Mouse (Mus musculus) T-helper 1 cell (primary cell): Measurements from ENCODE around the gene Atp6v1b1.

Experiments
- in situ Hi-C: fragments of 300-600 bp; cut with MboI, MseI; formaldehyde crosslinking; loops from one replicate; pipeline ENCODE4 v1.15.1; 2025; ENCODE audit warnings: high pct_unique_total_duplicates

Atp6v1b1 gene

DNA sequence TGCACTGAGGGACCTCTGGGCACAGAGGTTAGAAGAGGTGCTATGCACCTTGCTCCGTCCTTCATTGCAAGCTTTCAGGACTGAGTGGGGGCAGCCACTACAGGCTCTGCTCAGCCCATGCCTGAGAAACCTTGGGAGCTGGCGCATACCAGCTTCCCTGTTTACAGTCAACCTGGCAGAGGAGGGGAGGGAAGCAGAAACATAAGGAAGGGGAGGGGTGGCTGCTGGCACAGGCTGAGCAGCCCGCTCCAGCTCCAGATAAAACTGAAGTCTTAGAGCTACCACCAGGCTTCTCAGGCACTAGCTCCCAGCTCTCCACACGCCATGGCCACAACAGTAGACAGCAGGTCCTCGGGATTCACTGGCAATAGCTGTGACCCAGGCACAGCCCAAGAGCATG lies at the start of gene Atp6v1b1:
TSS of gene Atp6v1b1 (plus strand) at position 230 of the 400 bp plus-strand sequence.
- in situ Hi-C loops, result no loop called here

DNA sequence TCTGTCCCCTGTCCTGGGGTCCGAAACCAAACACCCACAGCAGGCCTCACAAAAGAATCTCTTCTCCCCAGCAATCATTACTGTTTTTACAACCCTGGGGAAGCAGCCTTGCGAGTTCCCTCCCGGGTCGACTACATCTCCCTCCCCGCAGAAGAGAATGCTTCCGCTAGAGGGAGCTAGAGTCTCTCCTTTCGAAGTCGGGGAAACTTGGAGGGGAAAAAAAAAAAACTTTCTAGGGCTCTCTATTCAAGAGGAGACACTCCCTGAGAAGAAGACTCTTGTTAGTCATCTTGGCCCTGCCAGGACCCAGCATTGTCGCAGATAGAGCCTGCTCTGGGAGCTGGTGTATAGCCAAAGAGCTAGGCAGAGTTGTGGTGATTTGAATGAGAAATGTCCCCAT lies 49.0 kb upstream of the Atp6v1b1 start:
- in situ Hi-C loops, result no loop called here

DNA sequence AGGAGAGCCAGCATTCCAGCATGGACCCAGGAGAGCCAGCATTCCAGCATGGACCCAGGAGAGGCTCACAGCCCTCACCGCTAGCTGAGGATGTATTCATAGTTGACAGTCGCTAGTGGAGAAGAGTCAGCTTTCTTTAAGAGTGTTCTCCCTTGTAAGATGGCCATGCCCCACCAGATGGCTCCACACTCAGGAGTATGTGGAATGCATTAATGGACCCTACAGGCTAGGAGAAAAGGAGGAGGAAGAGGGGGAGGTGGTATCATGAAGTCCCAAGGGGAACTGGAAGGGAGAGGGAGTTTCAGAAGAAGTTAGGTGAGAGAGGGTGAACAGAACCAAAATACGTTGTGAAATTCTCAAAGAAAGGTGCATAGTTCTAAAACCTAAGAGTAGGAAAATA lies 47.1 kb upstream of the Atp6v1b1 start:
- in situ Hi-C loops, result loop anchor here (5.0 kb wide), 1 partner anchor 37 kb away; no protein-coding TSS in a partner anchor

DNA sequence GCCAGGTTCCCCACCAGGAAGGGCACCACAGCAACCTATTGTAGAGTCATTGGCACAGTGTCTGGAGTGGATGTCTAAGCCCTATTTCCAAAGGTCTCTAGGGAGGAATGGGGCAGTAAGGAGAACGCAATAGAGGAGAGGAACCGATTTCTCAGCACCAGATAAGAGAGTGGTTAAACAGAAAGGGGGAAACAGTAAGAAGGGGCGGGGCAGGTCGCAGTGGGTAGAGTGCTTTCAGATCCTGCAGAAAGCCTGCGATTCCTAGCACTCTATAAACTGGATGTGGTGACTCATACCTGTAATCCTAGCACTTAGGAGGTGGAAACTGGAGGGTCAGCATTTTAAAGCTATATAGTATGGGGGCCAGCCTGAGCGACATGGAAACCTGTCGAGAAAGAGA lies 46.1 kb upstream of the Atp6v1b1 start:
- in situ Hi-C loops, result loop anchor here (5.0 kb wide), 1 partner anchor 36 kb away; no protein-coding TSS in a partner anchor

DNA sequence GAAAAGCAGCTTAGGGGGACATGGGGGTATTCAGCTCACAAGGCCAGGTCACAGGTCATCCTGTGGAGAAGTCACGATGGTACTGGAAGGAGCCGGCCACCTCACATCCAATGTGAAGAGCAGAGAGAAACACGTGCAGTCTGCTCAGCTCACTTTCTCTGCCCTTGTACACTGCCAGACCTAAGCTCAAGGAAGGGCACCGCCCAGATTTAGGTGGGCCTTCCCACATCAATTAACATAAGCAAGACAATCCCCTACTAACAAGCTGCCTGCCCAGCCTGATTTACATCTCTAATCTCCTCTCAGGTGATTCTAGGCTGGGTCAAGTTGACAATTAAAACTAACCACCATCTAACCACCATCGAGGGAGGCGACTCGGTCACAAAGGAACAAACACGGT lies 44.9 kb upstream of the Atp6v1b1 start:
- in situ Hi-C loops, result loop anchor here (5.0 kb wide), 1 partner anchor 34 kb away; no protein-coding TSS in a partner anchor

DNA sequence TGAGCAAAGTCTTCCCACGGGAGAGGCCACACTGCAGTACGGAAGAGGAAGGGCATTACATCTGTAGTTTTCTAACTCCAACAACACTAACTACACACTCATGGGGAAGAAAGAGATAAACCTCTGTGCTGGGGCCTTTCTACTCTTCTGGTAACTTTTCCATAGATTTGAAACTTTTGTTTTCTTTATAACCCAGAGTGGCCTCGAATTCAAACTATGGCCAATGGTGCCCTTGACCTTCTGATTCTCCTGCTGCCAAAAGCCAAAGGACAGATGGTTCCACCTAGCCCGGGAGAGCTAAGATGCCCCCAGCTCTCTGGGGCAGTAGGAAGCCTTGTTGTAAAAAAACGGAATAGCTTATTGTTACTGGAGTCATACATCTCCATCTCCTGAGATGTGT lies 42.8 kb upstream of the Atp6v1b1 start:
- in situ Hi-C loops, result loop anchor here (5.0 kb wide), 1 partner anchor 32 kb away; no protein-coding TSS in a partner anchor

DNA sequence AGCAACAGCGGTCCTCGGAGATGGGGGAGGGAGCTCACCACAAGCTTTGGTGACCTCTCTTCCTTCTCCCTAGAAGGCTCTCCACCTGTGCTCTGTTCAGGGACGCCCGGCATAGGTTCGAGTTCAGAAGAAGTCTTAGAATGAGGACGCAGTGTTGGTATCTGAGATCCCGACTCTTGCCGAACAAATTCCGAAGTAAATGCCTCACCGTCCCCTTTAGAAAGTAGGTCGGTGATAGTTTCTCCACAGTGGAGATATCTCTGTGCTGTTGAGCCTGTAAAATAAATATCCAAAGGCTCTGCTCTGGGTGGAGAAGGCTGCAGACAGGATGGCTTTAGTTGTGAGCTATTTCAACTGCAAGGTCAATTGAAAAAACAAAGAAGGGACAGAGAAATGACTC lies 41.8 kb upstream of the Atp6v1b1 start:
- in situ Hi-C loops, result no loop called here

DNA sequence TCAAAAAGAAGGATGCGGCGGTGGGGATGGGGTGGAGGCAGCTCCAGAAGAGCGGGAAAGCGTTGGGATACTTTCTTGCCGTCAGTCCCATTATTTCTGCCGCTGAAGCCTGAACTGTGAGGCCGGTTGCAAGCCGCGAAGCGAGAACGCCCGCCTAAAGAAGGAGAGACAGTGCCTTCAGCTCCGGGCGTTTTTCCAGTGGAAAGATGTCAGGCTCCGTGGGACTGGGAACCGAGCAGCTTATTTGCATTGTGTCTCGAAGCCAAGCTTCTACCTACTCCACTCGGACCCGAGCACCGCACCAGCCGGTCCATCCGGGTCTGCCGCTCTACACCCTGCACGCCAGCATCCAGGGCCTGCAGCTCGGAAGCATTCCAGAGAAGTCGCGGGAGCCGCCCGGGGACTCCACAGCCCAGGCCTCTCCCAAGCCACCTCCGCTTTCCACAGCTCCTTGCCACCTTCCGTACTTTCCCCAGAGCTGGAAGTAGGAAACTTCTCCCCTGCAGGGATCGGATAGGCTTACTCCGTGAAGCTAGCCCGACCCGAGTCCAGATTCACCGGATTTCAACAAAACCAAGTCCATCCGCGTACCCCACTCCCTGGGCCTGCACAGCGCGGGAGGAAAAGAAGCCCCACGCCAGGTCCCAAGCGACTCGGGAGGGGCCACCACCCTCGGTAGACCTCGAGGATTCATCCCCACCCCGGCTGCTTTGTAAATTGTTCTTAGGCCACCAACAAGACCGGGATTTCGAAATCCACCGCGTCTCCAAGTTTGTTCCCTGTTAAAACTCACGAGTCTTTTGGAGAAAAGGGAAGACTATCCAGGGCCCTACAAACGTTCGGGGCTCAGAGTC lies 40.4 kb upstream of the Atp6v1b1 start:
- in situ Hi-C loops, result no loop called here

DNA sequence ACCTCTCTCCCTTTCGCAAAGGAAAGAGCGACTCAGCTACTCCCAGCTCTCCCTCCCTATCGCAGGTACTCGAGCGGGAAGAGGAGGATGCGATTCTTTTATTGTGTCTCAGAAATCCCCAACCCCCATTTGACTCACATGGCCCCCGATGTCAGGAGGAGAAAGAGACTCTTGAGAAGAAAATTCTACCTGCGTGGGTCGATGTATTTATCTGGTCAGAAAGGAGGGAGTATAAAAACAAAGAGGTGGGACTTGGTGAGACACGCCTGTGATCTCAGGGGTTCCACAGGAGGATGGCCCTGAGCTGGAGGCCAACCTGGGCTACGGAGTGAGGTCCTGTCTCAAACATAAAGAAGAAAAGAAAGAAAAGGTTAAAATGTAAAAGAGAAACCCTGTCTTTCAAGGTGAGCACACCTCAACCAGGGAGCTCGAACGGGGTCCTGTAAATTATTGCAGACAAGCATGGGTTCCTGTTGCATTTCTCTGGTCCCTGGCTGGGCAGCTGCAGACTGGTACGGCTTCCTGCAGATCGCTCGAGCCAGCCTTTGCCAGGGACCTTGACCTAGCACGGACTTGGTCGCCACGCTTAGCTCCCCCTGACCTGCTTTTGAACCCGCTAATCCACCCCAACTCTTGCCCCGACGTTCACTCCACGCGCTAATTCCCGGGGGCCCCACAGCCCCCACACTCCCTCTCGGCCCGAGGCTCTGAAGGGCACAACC lies 39.6 kb upstream of the Atp6v1b1 start:
- in situ Hi-C loops, result no loop called here

DNA sequence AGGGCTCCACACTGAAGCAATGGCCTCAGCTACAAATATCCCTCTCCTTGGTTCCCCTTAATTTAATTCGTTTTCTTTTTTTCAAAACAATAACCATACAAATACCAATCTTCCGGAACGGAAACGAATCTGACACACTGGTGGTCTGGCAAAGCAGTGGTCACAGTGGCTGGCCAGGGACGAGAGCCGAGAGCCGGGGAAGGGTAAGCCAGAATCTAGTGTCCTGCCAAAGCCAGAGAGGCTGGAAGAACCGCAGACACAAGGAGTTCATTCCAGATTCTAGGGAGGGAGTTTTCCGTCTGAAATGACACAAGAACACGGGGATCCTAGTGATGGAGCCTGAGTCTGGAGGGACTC lies 39.1 kb upstream of the Atp6v1b1 start:
- in situ Hi-C loops, result no loop called here

DNA sequence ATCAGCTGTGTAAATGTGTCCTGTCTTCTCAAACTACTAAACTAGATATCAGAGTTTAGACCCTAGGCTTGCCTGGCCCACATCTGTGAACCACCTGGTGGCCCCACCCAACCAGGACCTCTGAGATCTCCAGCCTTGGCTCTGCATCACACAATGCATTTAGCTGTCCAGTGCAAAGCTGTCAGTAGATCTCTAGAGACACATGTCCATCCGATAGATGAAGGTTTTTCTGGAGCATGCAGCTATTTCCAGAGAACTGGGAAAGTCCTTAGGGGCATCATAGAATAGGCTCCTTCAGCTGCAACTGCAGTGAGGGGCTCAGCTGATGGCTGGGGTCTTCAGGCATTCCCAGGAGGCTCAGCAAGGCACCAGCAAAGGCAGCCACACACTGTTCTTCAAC lies 38.5 kb upstream of the Atp6v1b1 start:
- in situ Hi-C loops, result no loop called here

DNA sequence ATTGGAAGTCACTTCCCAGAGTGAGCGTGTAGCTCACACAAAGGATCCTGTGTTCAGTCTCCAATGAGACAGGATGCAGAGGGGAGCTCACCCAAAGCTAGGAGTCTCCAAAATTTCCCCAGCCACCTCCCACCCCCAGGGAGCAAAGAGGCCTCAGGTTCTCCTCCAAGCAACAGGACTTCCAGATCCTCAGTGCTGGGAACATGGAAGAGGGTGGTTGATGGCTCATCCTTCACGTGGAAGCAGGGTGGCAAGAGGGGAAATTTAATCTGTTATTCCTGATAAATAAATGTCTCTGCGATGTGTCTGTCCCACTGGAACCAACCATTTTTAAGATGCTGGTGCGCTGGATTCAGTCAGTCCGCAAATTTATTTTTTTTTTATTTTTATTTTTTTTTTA lies 38.1 kb upstream of the Atp6v1b1 start:
- in situ Hi-C loops, result no loop called here

DNA sequence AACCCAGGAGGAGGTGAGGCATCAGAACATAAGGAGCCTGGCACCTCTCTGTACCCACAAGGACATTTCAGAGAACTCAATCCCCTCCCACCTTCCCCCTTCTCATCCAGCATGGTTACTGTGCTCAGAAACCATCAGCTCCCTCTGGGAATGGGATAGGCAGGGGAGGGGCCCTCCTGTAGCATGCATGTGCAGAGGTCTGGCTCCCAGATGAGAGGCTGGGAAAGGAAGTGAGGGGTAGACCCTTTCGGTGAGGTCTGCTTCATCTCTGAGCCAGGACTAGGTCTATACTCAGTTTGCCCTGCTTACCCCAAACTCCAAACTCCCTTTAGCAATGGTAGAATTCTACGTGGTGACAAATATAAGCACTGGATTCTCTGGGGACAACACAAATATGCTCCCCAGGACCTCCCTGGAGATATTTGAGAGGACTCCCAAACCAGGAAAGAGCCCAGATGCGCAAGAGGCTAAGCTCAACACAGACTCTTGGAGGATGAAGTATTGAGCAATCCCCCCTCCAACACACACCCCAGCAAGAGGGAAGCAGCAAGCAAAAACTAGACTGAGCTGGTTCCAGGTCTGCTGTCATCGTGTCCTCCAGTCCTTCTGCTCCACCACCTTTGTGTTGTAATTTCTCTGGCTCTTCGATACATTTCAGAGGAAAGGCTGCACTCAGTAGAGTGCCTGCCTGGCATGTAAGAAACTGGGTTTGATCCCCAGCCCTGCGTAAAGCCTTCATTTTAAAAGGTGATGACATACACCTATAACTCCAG lies 34.9 kb upstream of the Atp6v1b1 start:
- in situ Hi-C loops, result no loop called here

DNA sequence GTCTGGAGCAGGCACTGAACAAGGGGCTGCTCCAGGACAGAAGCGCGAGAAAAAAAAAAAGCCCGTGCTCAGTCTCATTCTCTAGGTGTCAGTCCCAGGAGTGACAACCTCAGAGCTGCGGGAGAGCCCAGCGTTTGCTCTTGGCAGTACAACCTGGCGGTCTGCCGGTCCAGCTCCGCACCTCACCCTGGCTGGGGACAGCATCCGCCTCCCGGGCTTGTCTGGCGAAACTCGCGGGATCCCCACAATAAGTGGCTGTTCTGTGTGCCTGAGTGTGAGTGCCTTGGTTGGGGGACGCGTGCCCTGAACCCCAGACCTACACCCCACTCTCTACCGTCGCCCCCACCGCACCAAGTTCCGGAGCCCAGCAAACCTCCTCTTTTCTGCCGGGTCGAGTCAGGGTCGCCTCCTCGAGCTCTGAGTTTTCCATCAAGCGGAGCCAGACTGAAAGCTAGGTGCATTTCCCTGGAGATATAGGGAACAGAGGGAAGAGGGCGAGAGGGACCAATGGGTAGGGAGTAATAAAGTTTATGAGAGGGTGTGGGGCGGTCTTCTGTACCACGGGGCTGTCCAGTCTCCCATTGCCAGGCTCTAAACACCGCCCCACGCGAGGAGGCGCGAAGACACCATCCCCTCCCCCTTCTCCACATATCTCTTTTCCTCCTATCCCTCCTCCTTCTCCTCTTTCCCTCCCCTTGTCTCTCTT lies 32.3 kb upstream of the Atp6v1b1 start:
- in situ Hi-C loops, result no loop called here

DNA sequence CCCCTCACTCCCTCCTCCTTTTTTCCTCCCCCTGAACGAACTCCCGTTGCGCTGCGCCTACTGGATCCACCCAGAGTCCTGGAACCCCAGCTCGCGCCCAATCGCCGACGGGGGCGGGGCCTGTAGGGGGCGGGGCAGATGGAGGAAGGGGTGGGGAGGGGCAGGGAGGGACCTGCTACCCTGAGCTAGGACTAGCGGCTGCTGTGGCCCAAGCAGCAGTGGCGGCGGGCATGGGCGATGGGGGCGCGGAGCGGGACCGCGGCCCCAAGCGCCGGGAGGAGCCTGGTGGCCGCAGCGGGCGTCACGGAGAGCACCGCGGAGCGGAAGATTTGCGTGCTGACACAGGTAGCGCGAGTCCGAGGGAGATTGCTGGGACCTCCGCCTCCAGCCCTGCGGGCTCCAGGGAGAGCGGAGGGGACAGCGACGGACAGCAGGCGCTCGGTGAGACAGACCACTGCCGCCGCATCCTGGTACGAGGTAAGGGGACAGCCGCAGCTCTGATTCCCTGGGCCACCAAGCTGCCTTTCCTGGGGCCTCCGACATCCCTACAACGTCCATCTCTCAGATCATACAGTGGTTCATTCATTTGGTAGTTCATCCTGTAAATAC lies 31.6 kb upstream of the Atp6v1b1 start, which contains the start of gene Vax2:
TSS of gene Vax2 (plus strand) at position 198 of the 609 bp plus-strand sequence.
- in situ Hi-C loops, result no loop called here

DNA sequence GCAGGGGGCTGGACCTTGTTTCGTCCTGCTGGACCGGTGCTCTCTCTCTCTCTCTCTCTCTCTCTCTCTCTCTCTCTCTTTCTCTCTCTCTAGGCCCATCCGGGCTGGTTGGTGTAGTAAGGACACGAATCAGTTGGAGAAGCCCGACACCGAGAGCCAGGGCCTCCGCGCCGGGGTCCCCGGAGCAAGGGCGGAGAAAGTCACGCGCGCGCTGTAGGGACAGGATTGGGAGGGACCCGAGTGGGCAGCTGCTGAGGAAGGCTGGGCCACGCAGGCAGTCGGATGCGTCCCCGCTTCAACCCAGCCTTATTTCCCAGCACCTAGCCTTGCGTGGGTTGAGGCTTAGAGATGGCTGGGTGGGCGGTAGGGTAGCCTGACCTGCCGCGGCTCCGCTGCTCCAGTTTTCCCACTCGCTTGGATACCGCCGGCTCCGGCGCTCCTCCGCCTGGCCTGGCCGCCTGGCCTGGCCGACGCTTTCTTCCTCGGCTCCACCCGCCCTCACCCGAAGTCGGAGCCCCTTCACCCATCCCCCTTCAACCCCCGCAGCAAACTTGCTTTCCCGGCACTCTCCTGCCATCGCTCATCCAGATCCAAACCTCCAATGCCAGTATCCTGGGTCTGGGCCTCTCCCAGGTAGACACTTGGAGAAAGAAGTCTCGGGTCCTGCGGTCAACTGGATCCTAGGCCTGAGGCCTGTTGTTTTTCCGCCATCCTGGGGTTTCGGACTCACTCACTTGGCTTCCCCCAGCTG lies 30.9 kb upstream of the Atp6v1b1 start:
- in situ Hi-C loops, result no loop called here

DNA sequence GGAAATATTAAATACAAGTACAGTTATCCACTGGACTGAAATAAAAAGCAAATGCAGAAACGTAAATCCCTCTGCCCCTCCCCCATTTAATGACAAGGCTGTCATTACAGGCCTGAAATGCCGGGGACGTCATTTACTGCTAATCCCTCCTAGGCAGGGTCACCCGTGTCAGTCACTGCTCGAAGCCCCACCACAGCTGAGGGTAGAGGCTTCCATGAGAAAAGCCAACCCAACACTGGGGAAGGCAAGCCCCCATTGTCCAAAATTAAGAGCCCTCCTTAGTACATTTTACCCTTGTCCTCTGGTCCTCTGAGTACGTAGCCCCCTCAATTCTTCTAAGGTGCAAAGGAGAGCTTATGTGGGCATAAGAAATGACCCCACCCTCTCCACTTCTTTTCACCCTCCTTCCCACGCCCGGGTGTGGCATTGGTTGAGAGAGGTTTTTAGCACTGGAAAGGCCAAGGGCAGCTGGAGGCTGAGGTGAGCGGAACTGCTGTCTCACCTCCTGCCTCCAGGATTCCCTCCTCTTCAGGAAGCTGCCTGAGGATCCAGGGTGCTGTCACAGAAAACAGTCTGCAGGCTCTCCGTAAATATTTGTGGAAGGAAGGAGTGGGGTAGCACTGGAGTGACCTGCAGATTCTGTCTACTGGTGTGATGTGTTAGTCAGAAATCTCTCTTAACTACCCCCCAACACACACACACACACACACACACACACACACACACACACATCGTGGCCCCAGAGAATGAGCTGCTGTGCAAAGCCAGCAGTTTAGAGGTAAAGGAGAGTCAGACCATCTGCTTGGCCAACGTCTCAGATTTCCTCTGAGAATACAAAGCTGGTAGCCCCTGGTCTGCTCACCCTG lies 29.3 kb upstream of the Atp6v1b1 start:
- in situ Hi-C loops, result no loop called here

DNA sequence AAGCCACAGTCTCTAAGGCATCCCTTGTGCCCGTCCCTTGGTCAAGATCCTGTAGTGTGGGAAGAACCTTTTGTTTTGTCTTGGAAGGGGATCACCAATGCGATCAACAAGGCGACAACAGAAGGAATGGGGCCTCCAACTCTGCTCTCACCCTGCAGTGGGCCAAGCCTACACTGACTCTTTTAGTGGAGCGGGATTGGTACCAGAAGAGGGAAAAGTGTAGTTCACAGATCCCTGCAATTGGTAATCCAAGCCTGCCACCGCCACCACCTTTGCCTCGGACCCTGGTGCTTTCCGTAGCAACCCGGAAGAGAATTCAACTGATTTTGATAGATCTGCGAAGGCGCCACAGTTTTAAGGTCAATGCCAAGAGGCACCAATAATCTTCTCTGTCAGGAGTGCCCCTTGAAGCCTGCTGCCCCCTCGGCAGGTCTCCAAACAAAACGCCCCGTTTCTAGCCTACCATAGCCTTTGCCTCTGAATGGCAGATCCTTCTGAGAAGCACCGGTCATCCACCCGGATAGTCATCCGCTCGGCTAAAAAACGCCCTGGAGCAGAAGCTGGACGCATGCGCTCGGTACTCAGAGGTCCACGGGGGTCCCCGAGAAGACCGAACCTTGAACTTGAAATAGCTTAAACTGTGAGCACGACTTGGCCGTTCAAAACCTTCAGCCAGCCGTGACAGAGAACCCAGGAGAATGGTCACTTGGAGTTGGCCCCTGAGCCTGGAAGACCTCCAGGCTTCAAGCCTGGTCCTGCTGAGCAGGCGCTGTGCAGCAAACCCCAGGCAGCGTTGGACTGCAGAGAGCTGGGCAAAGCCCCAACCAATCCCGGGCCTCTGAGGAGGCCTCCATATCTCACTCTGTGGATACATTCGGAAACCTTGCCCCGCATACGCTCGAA lies 28.3 kb upstream of the Atp6v1b1 start:
- in situ Hi-C loops, result no loop called here
